ENCODE assay signal across 1 mouse cellular context in the genomic region with DNA sequence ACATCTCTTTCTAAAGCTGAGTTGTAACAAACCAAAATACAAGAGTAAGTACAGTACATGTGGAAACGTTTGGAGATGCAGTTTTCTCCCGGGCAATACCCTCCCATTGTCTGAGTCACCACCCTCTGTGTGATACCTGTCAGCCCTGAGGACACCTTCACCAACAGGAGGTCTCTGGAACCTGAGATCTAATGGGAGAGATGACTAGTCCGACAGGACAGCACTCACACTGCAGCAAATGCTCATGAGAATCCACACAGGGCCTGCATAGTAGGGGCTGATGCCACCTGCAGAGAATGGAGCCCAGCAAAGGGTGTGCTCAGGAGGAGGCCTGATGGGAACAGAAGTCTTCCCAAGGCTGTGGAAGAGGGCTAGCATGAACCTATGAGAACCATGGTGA.
TF ChIP-seq lines count a peak whose summit lies in the region.

No protein-coding gene starts in this region.

TF ChIP-seq in MEL, 35 proteins besides CTCF, POLR2A, EP300 and RAD21 (continued from another document):
- TF ChIP-seq GATA1 (IDR thresholded peaks at IDR 0.05; ENCODE audit: low read depth, low read length) (no peak), E2F4 (IDR thresholded peaks at IDR 0.05; ENCODE audit: borderline replicate concordance, low read depth, low read length) (no peak), ZC3H11A (IDR thresholded peaks at IDR 0.05; ENCODE audit: low read depth, low read length) (no peak)
